Mouse (Mus musculus) gonadal fat pad, adult 2 months (tissue): Measurements from ENCODE around the gene Eif2s3x. TPM values are rescaled to one million over a fixed set of nuclear protein-coding genes. Genes with fewer than 3 reads are reported as not detected.

Source experiments
- polyA plus RNA-seq: library from polyadenylated mRNA; depleted of rRNA; stranded (reverse); fragments of >200 nt; gene quantifications from 2 replicates; pipeline ENCODE4 v1.2.3, GENCODE M21; 2012; rRNA removed

The Eif2s3x gene
- polyA plus RNA-seq, 1 experiment: 47.5 TPM

Other genes starting within 250 kb of the Eif2s3x start
- not detected in 2 replicates for gene AU015836, start 244.2 kb downstream of the Eif2s3x start, polyA plus RNA-seq
- gene Zfx, start 89.2 kb downstream of the Eif2s3x start, polyA plus RNA-seq: 9.6 and 11.7 TPM in 2 replicates
- gene Klhl15, start 21.7 kb upstream of the Eif2s3x start, polyA plus RNA-seq: 8.3 and 11.0 TPM in 2 replicates
- gene Fam90a1b, start 153.9 kb upstream of the Eif2s3x start, polyA plus RNA-seq: 0.25 and 0.86 TPM in 2 replicates
- 10.7 and 11.7 TPM in 2 replicates for gene Apoo, start 154.3 kb upstream of the Eif2s3x start, polyA plus RNA-seq